Mouse (Mus musculus) liver, embryonic 12.5 days (tissue): ENCODE measurements around the gene Inpp4b. TPM values are rescaled to one million over a fixed set of nuclear protein-coding genes. Genes with fewer than 3 reads are reported as not detected.

Experiments
- ATAC-seq: fragments of 200-750 bp; cut with Nextera tagmentation; 2 replicates; pipeline ENCODE4 v1.8.0; 2017; ENCODE audit warnings: moderate number of reproducible peaks, mild to moderate bottlenecking, moderate library complexity
- H3K27ac ChIP-seq: fragments of 300-500 bp; sonication (generic); 2 replicates; pipeline ENCODE4 v1.5.1; 2016; ENCODE audit warnings: mild to moderate bottlenecking
- H3K27me3 ChIP-seq: fragments of 300-500 bp; sonication (generic); replicated peaks from 2 replicates; pipeline ENCODE4 v1.6.1; 2016; ENCODE audit warnings: mild to moderate bottlenecking, moderate library complexity
- H3K36me3 ChIP-seq: fragments of 300-500 bp; sonication (generic); 2 replicates; pipeline ENCODE4 v1.6.1; 2016; ENCODE audit warnings: mild to moderate bottlenecking, moderate library complexity
- H3K4me1 ChIP-seq: fragments of 300-500 bp; sonication (generic); 2 replicates; pipeline ENCODE4 v1.6.1; 2016
- H3K4me2 ChIP-seq: fragments of 300-500 bp; sonication (generic); 2 replicates; pipeline ENCODE4 v1.6.1; 2016; ENCODE audit warnings: mild to moderate bottlenecking, moderate library complexity
- H3K4me3 ChIP-seq: fragments of 300-500 bp; sonication (generic); 2 replicates; pipeline ENCODE4 v1.5.1; 2016; ENCODE audit warnings: mild to moderate bottlenecking, moderate library complexity
- H3K9ac ChIP-seq: fragments of 300-500 bp; sonication (generic); 2 replicates; pipeline ENCODE4 v1.6.1; 2016; ENCODE audit warnings: mild to moderate bottlenecking, moderate library complexity
- H3K9me3 ChIP-seq: fragments of 300-500 bp; sonication (generic); replicated peaks from 2 replicates; pipeline ENCODE4 v1.6.1; 2016; ENCODE audit warnings: mild to moderate bottlenecking, moderate library complexity
- WGBS: fragments of 180-500 bp; shearing (Covaris S2); methylation state at CpG from one replicate; pipeline ENCODE4 v1.1.7; 2016; ENCODE audit not compliant: insufficient replicate concordance; 5-methylcytosine and 5-hydroxymethylcytosine counted together
- polyA plus RNA-seq: library from polyadenylated mRNA; unstranded; fragments of >200 nt; fragmentation: Nextera tagmentation; extraction: Ambion mirVana; gene quantifications from 2 replicates; pipeline ENCODE4 v1.2.1, GENCODE M21; 2016

The Inpp4b gene
- polyA plus RNA-seq, 1 experiment from 2014 or later, result 2.5 TPM

GRCm38 (mm10) chr8:81483834-81484233 is 141.5 kb downstream of the Inpp4b start:
- H3K27me3 ChIP-seq, result no peaks in the 10 kb centered on the region
- H3K4me2 ChIP-seq, result no peak overlapping the region
- no peak overlapping the region for H3K9ac ChIP-seq
- no peaks in the 10 kb centered on the region for H3K36me3 ChIP-seq
- 36% methylated on average over 1 of the region's 1 CpGs for WGBS
- H3K27ac ChIP-seq, result no peak overlapping the region
- no peaks in the 10 kb centered on the region for H3K9me3 ChIP-seq
- no peaks in the 10 kb centered on the region for H3K4me1 ChIP-seq
- no peak for ATAC-seq
- H3K4me3 ChIP-seq, result no peak overlapping the region

GRCm38 (mm10) chr8:81485626-81486025 is 143.3 kb downstream of the Inpp4b start:
- no peak for ATAC-seq
- Histone ChIP-seq H3K9me3 (no peaks in the 10 kb centered on the region), H3K9ac (no peak overlapping the region), H3K4me3 (no peak overlapping the region), H3K4me1 (no peaks in the 10 kb centered on the region), H3K4me2 (no peak overlapping the region), H3K27ac (no peak overlapping the region), H3K27me3 (no peaks in the 10 kb centered on the region), H3K36me3 (no peaks in the 10 kb centered on the region)
- WGBS, result 63% methylated on average over 1 of the region's 1 CpGs

GRCm38 (mm10) chr8:81489894-81490661 is 147.7 kb downstream of the Inpp4b start:
- Histone ChIP-seq H3K4me3 (no peak overlapping the region), H3K4me2 (no peak overlapping the region), H3K27me3 (no peaks in the 10 kb centered on the region), H3K27ac (no peak overlapping the region), H3K9me3 (no peaks in the 10 kb centered on the region), H3K4me1 (no peaks in the 10 kb centered on the region), H3K36me3 (no peaks in the 10 kb centered on the region), H3K9ac (no peak overlapping the region)
- 75% methylated on average over 2 of the region's 2 CpGs for WGBS
- no peak for ATAC-seq

GRCm38 (mm10) chr8:81491097-81491705 is 148.8 kb downstream of the Inpp4b start:
- 58% methylated on average over 2 of the region's 2 CpGs for WGBS
- no peak for ATAC-seq
- H3K9me3 ChIP-seq, result no peaks in the 10 kb centered on the region

GRCm38 (mm10) chr8:81491706-81492204 is 149.4 kb downstream of the Inpp4b start:
- WGBS, result 55% methylated on average over 3 of the region's 3 CpGs
- no peaks in the 10 kb centered on the region for H3K9me3 ChIP-seq
- ATAC-seq, result no peak
- H3K27me3 ChIP-seq, result no peaks in the 10 kb centered on the region
- no peak overlapping the region for H3K9ac ChIP-seq
- no peak overlapping the region for H3K27ac ChIP-seq
- no peaks in the 10 kb centered on the region for H3K36me3 ChIP-seq
- H3K4me2 ChIP-seq, result no peak overlapping the region
- H3K4me3 ChIP-seq, result no peak overlapping the region
- no peaks in the 10 kb centered on the region for H3K4me1 ChIP-seq

More at GRCm38 (mm10) chr8:81491097-81491705, 148.8 kb downstream of the Inpp4b start:
- Histone ChIP-seq H3K4me3 (no peak overlapping the region), H3K27me3 (no peaks in the 10 kb centered on the region), H3K4me2 (no peak overlapping the region), H3K9ac (no peak overlapping the region), H3K4me1 (no peaks in the 10 kb centered on the region), H3K27ac (no peak overlapping the region), H3K36me3 (no peaks in the 10 kb centered on the region)

GRCm38 (mm10) chr8:81494823-81495222 is 152.5 kb downstream of the Inpp4b start:
- Histone ChIP-seq H3K36me3 (no peaks in the 10 kb centered on the region), H3K9ac (no peak overlapping the region), H3K4me1 (no peaks in the 10 kb centered on the region), H3K4me3 (no peak overlapping the region), H3K27ac (no peak overlapping the region), H3K27me3 (no peaks in the 10 kb centered on the region), H3K4me2 (no peak overlapping the region), H3K9me3 (no peaks in the 10 kb centered on the region)
- WGBS, result 65% methylated on average over 2 of the region's 2 CpGs
- ATAC-seq, result no peak

GRCm38 (mm10) chr8:81497646-81498045 is 155.3 kb downstream of the Inpp4b start:
- Histone ChIP-seq H3K9ac (no peak overlapping the region), H3K9me3 (no peaks in the 10 kb centered on the region), H3K4me1 (no peaks in the 10 kb centered on the region), H3K27ac (no peak overlapping the region), H3K27me3 (no peaks in the 10 kb centered on the region), H3K4me3 (no peak overlapping the region), H3K36me3 (no peaks in the 10 kb centered on the region), H3K4me2 (no peak overlapping the region)
- WGBS, result 36% methylated on average over 2 of the region's 2 CpGs
- no peak for ATAC-seq

- Histone ChIP-seq H3K36me3 (no peaks in the 10 kb centered on the region), H3K9ac (no peak overlapping the region), H3K9me3 (no peaks in the 10 kb centered on the region), H3K27me3 (no peaks in the 10 kb centered on the region), H3K4me1 (no peaks in the 10 kb centered on the region), H3K4me3 (no peak overlapping the region), H3K4me2 (no peak overlapping the region), H3K27ac (no peak overlapping the region)
- no peak for ATAC-seq
- 41% methylated on average over 2 of the region's 2 CpGs for WGBS
Measured at GRCm38 (mm10) chr8:81502216-81502615, 159.9 kb downstream of the Inpp4b start.

GRCm38 (mm10) chr8:81502982-81503381 is 160.6 kb downstream of the Inpp4b start:
- ATAC-seq, result no peak
- 60% methylated on average over 2 of the region's 2 CpGs for WGBS
- H3K9me3 ChIP-seq, result no peaks in the 10 kb centered on the region
- H3K4me1 ChIP-seq, result no peaks in the 10 kb centered on the region
- H3K36me3 ChIP-seq, result no peaks in the 10 kb centered on the region
- no peaks in the 10 kb centered on the region for H3K27me3 ChIP-seq
- no peak overlapping the region for H3K27ac ChIP-seq
- no peak overlapping the region for H3K4me2 ChIP-seq
- no peak overlapping the region for H3K4me3 ChIP-seq
- no peak overlapping the region for H3K9ac ChIP-seq

GRCm38 (mm10) chr8:81512826-81513225 is 170.5 kb downstream of the Inpp4b start:
- Histone ChIP-seq H3K9me3 (no peaks in the 10 kb centered on the region), H3K4me1 (no peaks in the 10 kb centered on the region), H3K36me3 (no peaks in the 10 kb centered on the region), H3K27me3 (no peaks in the 10 kb centered on the region), H3K4me3 (no peak overlapping the region), H3K4me2 (no peak overlapping the region), H3K27ac (no peak overlapping the region), H3K9ac (no peak overlapping the region)
- no peak for ATAC-seq

GRCm38 (mm10) chr8:81514425-81514824 is 172.1 kb downstream of the Inpp4b start:
- H3K27me3 ChIP-seq, result no peaks in the 10 kb centered on the region
- no peaks in the 10 kb centered on the region for H3K4me1 ChIP-seq
- no peak overlapping the region for H3K4me3 ChIP-seq
- no peak overlapping the region for H3K9ac ChIP-seq
- H3K36me3 ChIP-seq, result no peaks in the 10 kb centered on the region
- no peak overlapping the region for H3K27ac ChIP-seq
- H3K9me3 ChIP-seq, result no peaks in the 10 kb centered on the region
- no peak for ATAC-seq
- H3K4me2 ChIP-seq, result no peak overlapping the region

GRCm38 (mm10) chr8:81522085-81522484 is 179.7 kb downstream of the Inpp4b start:
- no peaks in the 10 kb centered on the region for H3K9me3 ChIP-seq
- H3K4me3 ChIP-seq, result no peak overlapping the region
- H3K4me1 ChIP-seq, result no peaks in the 10 kb centered on the region
- no peak overlapping the region for H3K9ac ChIP-seq
- no peak overlapping the region for H3K27ac ChIP-seq
- WGBS, result 65% methylated on average over 2 of the region's 2 CpGs
- no peak for ATAC-seq
- no peaks in the 10 kb centered on the region for H3K27me3 ChIP-seq
- H3K36me3 ChIP-seq, result no peaks in the 10 kb centered on the region
- no peak overlapping the region for H3K4me2 ChIP-seq
